Comparison of ENCODE assay signal across 8 mouse cellular contexts in genomic region chr11:106787131-106788025, GRCm38 (mm10). TPM values are rescaled to one million over a fixed set of nuclear protein-coding genes. Genes with fewer than 3 reads are reported as not detected.
DNase-seq lines count a peak whose midpoint lies in the region; ATAC-seq and TF ChIP-seq lines count a peak whose summit lies in the region.

No protein-coding gene starts in this region.

- peak overlapping the region; percentile 98 for H3K9ac ChIP-seq in heart, embryonic 11.5 days (ENCODE audit: low read depth, low read length)
- peak overlapping the region; percentile 99 for H3K9ac ChIP-seq in kidney, embryonic 16.5 days (replicated peaks; ENCODE audit: low read length)
- peak overlapping the region; percentile 98 for H3K9ac ChIP-seq in liver, adult 2 months (ENCODE audit: low read depth, low read length)

- 0 out of 2 replicates have a peak, but pooled peaks have one; percentile 17 for ATAC-seq in heart, embryonic 11.5 days (replicated peaks; ENCODE audit: insufficient number of reproducible peaks, low FRiP score, low TSS enrichment)
- peak; percentile 37; the same call in 1 of the 2 replicates for ATAC-seq in kidney, embryonic 16.5 days (ENCODE audit: low FRiP score, low TSS enrichment)
- ATAC-seq in monocyte, adult 5-6 weeks (replicated peaks; ENCODE audit: insufficient number of reproducible peaks, low FRiP score, low TSS enrichment, poor library complexity, severe bottlenecking): peak; percentile 32

- peak overlapping the region; percentile 96 for H3K27ac ChIP-seq in bone marrow macrophage, adult 2 months (ENCODE audit: insufficient read depth, low read depth, low read length)
- H3K27ac ChIP-seq in embryonic fibroblast, embryonic 13.5 days (ENCODE audit: insufficient read depth, low read length): peak overlapping the region; percentile 79
- H3K27ac ChIP-seq in heart, embryonic 11.5 days (ENCODE audit: low read depth, low read length): peak overlapping the region; percentile 97
- H3K27ac ChIP-seq in kidney, embryonic 16.5 days (ENCODE audit: low read length): peak overlapping the region; percentile 97
- H3K27ac ChIP-seq in liver, adult 2 months (replicated peaks; ENCODE audit: insufficient read depth, low read depth, low read length): peak overlapping the region; percentile 98

- peaks cover 6% of the 10 kb centered on the region; the same call in 1 of the 2 replicates for H3K79me2 ChIP-seq in liver, adult 2 months (ENCODE audit: control insufficient read depth, insufficient read depth, low read length)

- no peaks in the 10 kb centered on the region for H3K27me3 ChIP-seq in heart, embryonic 11.5 days (ENCODE audit: control insufficient read depth, insufficient read depth, low read length)
- no peaks in the 10 kb centered on the region for H3K27me3 ChIP-seq in kidney, embryonic 16.5 days (ENCODE audit: insufficient read depth, low read length)
- no peaks in the 10 kb centered on the region for H3K27me3 ChIP-seq in liver, adult 2 months (ENCODE audit: control insufficient read depth, insufficient read depth, low read length)

- no peak; the same call in 1 of the 2 replicates for TF ChIP-seq POLR2A in bone marrow macrophage, adult 2 months (IDR thresholded peaks at IDR 0.05; ENCODE audit: borderline replicate concordance, low read depth, low read length)
- TF ChIP-seq POLR2A in embryonic fibroblast, embryonic 13.5 days (IDR thresholded peaks at IDR 0.05; ENCODE audit: low read depth, low read length): peak; percentile 59
- TF ChIP-seq POLR2A in liver, adult 2 months (IDR thresholded peaks at IDR 0.05; ENCODE audit: extremely low read depth, insufficient read depth, low read length): peak; percentile 52; the same call in 1 of the 2 replicates

- H3K4me2 ChIP-seq in heart, embryonic 11.5 days: peak overlapping the region; percentile 70
- peak overlapping the region; percentile 61 for H3K4me2 ChIP-seq in kidney, embryonic 16.5 days (replicated peaks; ENCODE audit: low read depth, low read length)

- peaks cover 27% of the 10 kb centered on the region for H3K36me3 ChIP-seq in heart, embryonic 11.5 days (ENCODE audit: control insufficient read depth, insufficient read depth, low read length)
- peaks cover 34% of the 10 kb centered on the region for H3K36me3 ChIP-seq in kidney, embryonic 16.5 days (ENCODE audit: insufficient read depth, low read length)
- peaks cover 46% of the 10 kb centered on the region for H3K36me3 ChIP-seq in liver, adult 2 months (ENCODE audit: control insufficient read depth, insufficient read depth, low read length)

- TF ChIP-seq CTCF in bone marrow macrophage, adult 2 months (IDR thresholded peaks at IDR 0.05; ENCODE audit: low read depth, low read length): no peak
- TF ChIP-seq CTCF in embryonic fibroblast, embryonic 13.5 days (IDR thresholded peaks at IDR 0.05; ENCODE audit: borderline replicate concordance, insufficient read depth, low read length): no peak
- no peak for TF ChIP-seq CTCF in liver, adult 2 months (IDR thresholded peaks at IDR 0.05; ENCODE audit: low read depth, low read length)

- under 1% methylated on average over 63 of the region's 65 CpGs for WGBS in heart, embryonic 11.5 days (ENCODE audit: insufficient replicate concordance)
- WGBS in kidney, embryonic 16.5 days: under 1% methylated on average over 65 of the region's 65 CpGs
- WGBS in liver, adult 2 months: under 1% methylated on average over 65 of the region's 65 CpGs

- H3K4me3 ChIP-seq in bone marrow macrophage, adult 2 months (ENCODE audit: insufficient read depth, low read length): peak overlapping the region; percentile 81
- peak overlapping the region; percentile 86 for H3K4me3 ChIP-seq in embryonic fibroblast, embryonic 13.5 days (ENCODE audit: insufficient read depth, low read length)
- peak overlapping the region; percentile 93 for H3K4me3 ChIP-seq in heart, embryonic 11.5 days (ENCODE audit: low read depth, low read length)
- peak overlapping the region; percentile 95 for H3K4me3 ChIP-seq in kidney, embryonic 16.5 days (ENCODE audit: low read length)
- peak overlapping the region; percentile 96 for H3K4me3 ChIP-seq in liver, adult 2 months (ENCODE audit: insufficient read depth, low read depth, low read length)

- H3K9me3 ChIP-seq in heart, embryonic 11.5 days (replicated peaks; ENCODE audit: control insufficient read depth, low read length): no peaks in the 10 kb centered on the region
- no peaks in the 10 kb centered on the region for H3K9me3 ChIP-seq in kidney, embryonic 16.5 days (ENCODE audit: low read length)

- peak; percentile 90 to 91 for DNase-seq in B cell, adult 2 months
- peak; percentile 90 for DNase-seq in liver, adult 2 months (ENCODE audit: extremely low read depth, low read depth, low spot score)
- DNase-seq in spleen, postnatal 36 days (ENCODE audit: low spot score in 2 of 2): peak; percentile 90 to 92

- peaks cover 3% of the 10 kb centered on the region; the same call in 1 of the 2 replicates for H3K4me1 ChIP-seq in bone marrow macrophage, adult 2 months (ENCODE audit: control insufficient read depth, insufficient read depth, low read length)
- H3K4me1 ChIP-seq in embryonic fibroblast, embryonic 13.5 days (ENCODE audit: control insufficient read depth, insufficient read depth, low read length): 0 out of 2 replicates have a peak, but pooled peaks cover 2% of the 10 kb centered on the region
- peaks cover 8% of the 10 kb centered on the region; the same call in 1 of the 2 replicates for H3K4me1 ChIP-seq in heart, embryonic 11.5 days (ENCODE audit: control insufficient read depth, insufficient read depth, low read length)
- peaks cover 19% of the 10 kb centered on the region for H3K4me1 ChIP-seq in kidney, embryonic 16.5 days (ENCODE audit: insufficient read depth, low read length)
- peaks cover 6% of the 10 kb centered on the region for H3K4me1 ChIP-seq in liver, adult 2 months (ENCODE audit: control insufficient read depth, insufficient read depth, low read length)

RNA-seq across cellular contexts. Expression of gene Ddx5, which starts 1.6 kb away (rescaled TPM):
- polyA plus RNA-seq in bone marrow macrophage, adult 2 months (2012; ENCODE audit: insufficient read depth, insufficient read length, missing spikeins): 1,156 and 1,201 TPM in 2 replicates
- polyA plus RNA-seq in embryonic fibroblast, embryonic 13.5 days (2011; ENCODE audit: insufficient read length, low read depth, missing spikeins): 769 and 953 TPM in 2 replicates
- polyA plus RNA-seq in heart, embryonic 11.5 days (2014; fragmentation: Nextera tagmentation; extraction: Ambion mirVana): 277 and 291 TPM in 2 replicates
- polyA plus RNA-seq in kidney, embryonic 16.5 days (2015; fragmentation: Nextera tagmentation; extraction: Ambion mirVana): 369 and 372 TPM in 2 replicates
- total RNA-seq in liver, adult 2 months (2014; rRNA removed): 218 and 224 TPM in 2 replicates
- 273 and 389 TPM in 2 replicates for polyA plus RNA-seq in liver, adult 2 months (2012; rRNA removed)
- total RNA-seq in monocyte, adult 5-6 weeks (2017): 2,968 to 3,655 TPM (median 3,142 TPM) in 3 replicates

RNA-seq across cellular contexts. Expression of gene Cep95, which starts 1.7 kb away (rescaled TPM):
- 24.4 and 26.6 TPM in 2 replicates for polyA plus RNA-seq in bone marrow macrophage, adult 2 months (2012; ENCODE audit: insufficient read depth, insufficient read length, missing spikeins)
- polyA plus RNA-seq in embryonic fibroblast, embryonic 13.5 days (2011; ENCODE audit: insufficient read length, low read depth, missing spikeins): 11.2 and 15.9 TPM in 2 replicates
- 15.6 and 17.0 TPM in 2 replicates for polyA plus RNA-seq in heart, embryonic 11.5 days (2014; fragmentation: Nextera tagmentation; extraction: Ambion mirVana)
- polyA plus RNA-seq in kidney, embryonic 16.5 days (2015; fragmentation: Nextera tagmentation; extraction: Ambion mirVana): 21.9 and 24.4 TPM in 2 replicates
- 5.8 and 8.4 TPM in 2 replicates for total RNA-seq in liver, adult 2 months (2014; rRNA removed)
- 0.96 and 1.2 TPM in 2 replicates for polyA plus RNA-seq in liver, adult 2 months (2012; rRNA removed)
- 19.5 to 54.4 TPM (median 22.2 TPM) in 3 replicates for total RNA-seq in monocyte, adult 5-6 weeks (2017)

RNA-seq across cellular contexts. Expression of gene Polg2, which starts 8.0 kb away (rescaled TPM):
- polyA plus RNA-seq in bone marrow macrophage, adult 2 months (2012; ENCODE audit: insufficient read depth, insufficient read length, missing spikeins): 8.9 and 11.4 TPM in 2 replicates
- polyA plus RNA-seq in embryonic fibroblast, embryonic 13.5 days (2011; ENCODE audit: insufficient read length, low read depth, missing spikeins): 4.1 and 4.3 TPM in 2 replicates
- polyA plus RNA-seq in heart, embryonic 11.5 days (2014; fragmentation: Nextera tagmentation; extraction: Ambion mirVana): 7.5 and 9.3 TPM in 2 replicates
- 9.7 and 10.6 TPM in 2 replicates for polyA plus RNA-seq in kidney, embryonic 16.5 days (2015; fragmentation: Nextera tagmentation; extraction: Ambion mirVana)
- total RNA-seq in liver, adult 2 months (2014; rRNA removed): 12.6 and 13.0 TPM in 2 replicates
- 5.8 and 6.4 TPM in 2 replicates for polyA plus RNA-seq in liver, adult 2 months (2012; rRNA removed)
- total RNA-seq in monocyte, adult 5-6 weeks (2017): 18.3 to 21.0 TPM (median 19.8 TPM) in 3 replicates

RNA-seq across cellular contexts. Expression of gene Milr1, which starts 36.4 kb away (rescaled TPM):
- 202 and 222 TPM in 2 replicates for polyA plus RNA-seq in bone marrow macrophage, adult 2 months (2012; ENCODE audit: insufficient read depth, insufficient read length, missing spikeins)
- 0.43 and 1.4 TPM in 2 replicates for polyA plus RNA-seq in embryonic fibroblast, embryonic 13.5 days (2011; ENCODE audit: insufficient read length, low read depth, missing spikeins)
- polyA plus RNA-seq in heart, embryonic 11.5 days (2014; fragmentation: Nextera tagmentation; extraction: Ambion mirVana): 1.2 TPM in 2 replicates
- 1.1 and 1.2 TPM in 2 replicates for polyA plus RNA-seq in kidney, embryonic 16.5 days (2015; fragmentation: Nextera tagmentation; extraction: Ambion mirVana)
- total RNA-seq in liver, adult 2 months (2014; rRNA removed): 0.37 and 1.1 TPM in 2 replicates
- 0.10 TPM in 2 replicates for polyA plus RNA-seq in liver, adult 2 months (2012; rRNA removed)
- 44.9 to 93.4 TPM (median 91.7 TPM) in 3 replicates for total RNA-seq in monocyte, adult 5-6 weeks (2017)

RNA-seq across cellular contexts. Expression of gene Pecam1, which starts 37.0 kb away (rescaled TPM):
- 4.8 and 5.1 TPM in 2 replicates for polyA plus RNA-seq in bone marrow macrophage, adult 2 months (2012; ENCODE audit: insufficient read depth, insufficient read length, missing spikeins)
- polyA plus RNA-seq in embryonic fibroblast, embryonic 13.5 days (2011; ENCODE audit: insufficient read length, low read depth, missing spikeins): 0.32 and 1.0 TPM in 2 replicates
- 52.0 and 61.8 TPM in 2 replicates for polyA plus RNA-seq in heart, embryonic 11.5 days (2014; fragmentation: Nextera tagmentation; extraction: Ambion mirVana)
- polyA plus RNA-seq in kidney, embryonic 16.5 days (2015; fragmentation: Nextera tagmentation; extraction: Ambion mirVana): 74.9 and 75.5 TPM in 2 replicates
- 14.6 and 16.7 TPM in 2 replicates for total RNA-seq in liver, adult 2 months (2014; rRNA removed)
- 5.0 and 5.4 TPM in 2 replicates for polyA plus RNA-seq in liver, adult 2 months (2012; rRNA removed)
- 46.9 to 75.5 TPM (median 51.4 TPM) in 3 replicates for total RNA-seq in monocyte, adult 5-6 weeks (2017)

Comparison
In these comparisons a context has a peak if more than half of its experiments do, and no peak if none do; other contexts are left out.
1. Peak in every context shown above with its lines: DNase-seq, ATAC-seq, H3K4me3 ChIP-seq and H3K27ac ChIP-seq.